Mouse (Mus musculus) liver, embryonic 16.5 days (tissue): ENCODE results near the gene Epop. TPM values are rescaled to one million over a fixed set of nuclear protein-coding genes. Genes with fewer than 3 reads are reported as not detected.
"Not testable (repeated sequence)": the region's sequence is repeated elsewhere in the genome, so short reads cannot be mapped to it uniquely, and the experiment has no call there.

Source experiments
- ATAC-seq: fragments of 200-750 bp; cut with Nextera tagmentation; 2 replicates; pipeline ENCODE4 v1.8.0; 2017; ENCODE audit warnings: low read depth, mild to moderate bottlenecking, moderate number of reproducible peaks, moderate library complexity
- H3K27ac ChIP-seq: fragments of 300-500 bp; sonication (generic); 2 replicates; pipeline ENCODE4 v1.5.1; 2014; ENCODE audit warnings: mild to moderate bottlenecking, low read length
- H3K27me3 ChIP-seq: fragments of 300-500 bp; sonication (generic); 2 replicates; pipeline ENCODE4 v1.6.1; 2014; ENCODE audit warnings: low read depth, low read length, mixed read lengths; ENCODE audit not compliant: control insufficient read depth, insufficient read depth
- H3K36me3 ChIP-seq: fragments of 300-500 bp; sonication (generic); 2 replicates; pipeline ENCODE4 v1.6.1; 2014; ENCODE audit warnings: mild to moderate bottlenecking; ENCODE audit not compliant: control insufficient read depth, insufficient read depth
- H3K4me1 ChIP-seq: fragments of 300-500 bp; sonication (generic); 2 replicates; pipeline ENCODE4 v1.6.1; 2014; ENCODE audit warnings: low read depth, low read length, mixed read lengths; ENCODE audit not compliant: control insufficient read depth
- H3K4me2 ChIP-seq: fragments of 300-500 bp; sonication (generic); 2 replicates; pipeline ENCODE4 v1.6.1; 2014; ENCODE audit warnings: low read depth, low read length, mixed read lengths
- H3K4me3 ChIP-seq: fragments of 300-500 bp; sonication (generic); 2 replicates; pipeline ENCODE4 v1.5.1; 2014; ENCODE audit warnings: low read depth, mild to moderate bottlenecking, low read length
- H3K9ac ChIP-seq: fragments of 300-500 bp; sonication (generic); 2 replicates; pipeline ENCODE4 v1.6.1; 2014; ENCODE audit warnings: low read depth, low read length
- H3K9me3 ChIP-seq: fragments of 300-500 bp; sonication (generic); replicated peaks from 2 replicates; pipeline ENCODE4 v1.6.1; 2016; ENCODE audit warnings: low read length; ENCODE audit not compliant: control insufficient read depth
- WGBS: fragments of 180-500 bp; shearing (Covaris S2); extraction: QIAGEN DNeasy Blood & Tissue Kit; methylation state at CpG from one replicate; pipeline ENCODE4 v1.1.7; 2014; ENCODE audit not compliant: insufficient replicate concordance; 5-methylcytosine and 5-hydroxymethylcytosine counted together
- polyA plus RNA-seq: library from polyadenylated mRNA; unstranded; fragments of >200 nt; fragmentation: Nextera tagmentation; extraction: Ambion mirVana; gene quantifications from 2 replicates; pipeline ENCODE4 v1.2.1, GENCODE M21; 2015

Epop gene
- polyA plus RNA-seq, 1 experiment from 2014 or later, result 0.24 TPM

DNA sequence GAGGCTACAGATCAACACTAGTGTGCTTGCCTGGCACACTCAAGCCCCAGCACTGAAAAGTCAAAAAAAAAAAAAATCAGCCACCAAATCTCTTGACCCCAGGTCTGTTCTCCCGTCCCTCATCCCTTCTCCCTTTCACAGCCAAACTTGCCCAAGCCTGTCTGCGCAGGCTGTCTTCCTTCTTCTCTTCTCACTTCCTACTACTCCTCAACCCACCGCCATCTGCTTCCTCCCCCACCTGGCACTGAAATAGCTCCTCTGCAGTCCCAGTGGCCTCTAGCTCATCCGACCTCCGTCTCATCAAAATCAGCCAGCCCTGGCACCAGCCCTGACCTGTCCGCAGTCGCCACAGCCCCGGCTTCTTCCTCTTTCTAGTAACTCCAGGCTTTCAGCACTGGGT is 12.2 kb upstream of the Epop start:
- no peaks in the 10 kb centered on the region for H3K27me3 ChIP-seq
- H3K36me3 ChIP-seq, result no peaks in the 10 kb centered on the region
- H3K4me1 ChIP-seq, result no peaks in the 10 kb centered on the region
- no peaks in the 10 kb centered on the region for H3K9me3 ChIP-seq
- H3K27ac ChIP-seq, result no peak overlapping the region
- ATAC-seq, result no peak
- no peak overlapping the region for H3K4me3 ChIP-seq
- 17% methylated on average over 8 of the region's 8 CpGs for WGBS
- H3K4me2 ChIP-seq, result no peak overlapping the region
- no peak overlapping the region for H3K9ac ChIP-seq

- 53% methylated on average over 11 of the region's 11 CpGs for WGBS
- Histone ChIP-seq H3K9me3 (no peaks in the 10 kb centered on the region), H3K36me3 (no peaks in the 10 kb centered on the region), H3K4me3 (no peak overlapping the region), H3K4me1 (no peaks in the 10 kb centered on the region), H3K27me3 (peaks cover 13% of the 10 kb centered on the region), H3K9ac (no peak overlapping the region), H3K4me2 (no peak overlapping the region), H3K27ac (no peak overlapping the region)
- no peak for ATAC-seq
Measured at GRCm38 (mm10) chr11:97635468-97636019, 6.0 kb upstream of the Epop start.

DNA sequence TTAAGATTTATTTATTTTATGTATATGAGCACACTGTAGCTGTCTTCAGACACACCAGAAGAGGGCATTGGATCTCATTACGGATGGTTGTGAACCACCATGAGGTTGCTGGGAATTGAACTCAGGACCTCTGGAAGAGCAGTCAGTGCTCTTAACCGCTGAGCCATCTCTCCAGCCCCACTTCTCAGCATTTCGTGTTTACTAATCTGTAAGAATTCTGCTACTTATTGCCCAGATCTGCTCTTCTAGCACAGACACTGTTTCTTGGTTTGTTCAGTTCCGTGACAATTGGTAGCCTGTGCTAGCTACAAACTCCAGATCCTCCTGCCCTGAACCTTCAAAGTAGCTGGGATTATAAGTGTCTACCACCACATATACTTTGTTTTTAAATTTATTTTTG is 2.9 kb upstream of the Epop start:
- not testable (repeated sequence) for H3K4me2 ChIP-seq, H3K9ac ChIP-seq, H3K4me3 ChIP-seq, H3K9me3 ChIP-seq, H3K27ac ChIP-seq, H3K4me1 ChIP-seq, H3K36me3 ChIP-seq, ATAC-seq
- peaks cover 44% of the 10 kb centered on the region for H3K27me3 ChIP-seq
- WGBS, result 73% methylated on average over 4 of the region's 4 CpGs

- no peak overlapping the region for H3K27ac ChIP-seq
- H3K4me1 ChIP-seq, result peaks cover 7% of the 10 kb centered on the region; the same call in 1 of the 2 replicates
- H3K4me3 ChIP-seq, result no peak overlapping the region
- 5% methylated on average over 12 of the region's 12 CpGs for WGBS
- H3K4me2 ChIP-seq, result no peak overlapping the region
- H3K9ac ChIP-seq, result no peak overlapping the region
- no peaks in the 10 kb centered on the region for H3K36me3 ChIP-seq
- ATAC-seq, result no peak
- H3K27me3 ChIP-seq, result peaks cover 49% of the 10 kb centered on the region
- H3K9me3 ChIP-seq, result no peaks in the 10 kb centered on the region
Measured at GRCm38 (mm10) chr11:97631938-97632337, 2.4 kb upstream of the Epop start.

DNA sequence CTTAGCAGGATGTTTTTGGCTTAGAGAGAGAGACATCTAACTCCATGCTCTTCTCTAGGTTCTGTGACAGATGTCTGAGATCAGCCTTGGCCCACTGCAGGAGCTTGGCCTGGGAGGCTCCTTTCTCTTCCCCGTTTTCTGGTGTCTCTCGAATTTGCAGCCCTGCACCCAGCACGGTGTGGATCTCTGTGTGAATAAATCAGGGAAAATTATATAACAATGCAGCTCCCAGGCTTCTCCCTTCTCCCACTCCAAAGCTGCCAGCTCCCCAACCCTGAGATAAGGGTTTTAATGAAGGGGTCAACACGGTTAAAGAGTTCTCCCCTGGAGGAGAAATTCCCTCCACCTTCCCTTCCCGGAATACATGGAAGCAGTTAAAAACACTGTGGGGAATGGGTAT is 2.0 kb upstream of the Epop start:
- no peak for ATAC-seq
- H3K27ac ChIP-seq, result no peak overlapping the region
- H3K36me3 ChIP-seq, result no peaks in the 10 kb centered on the region
- peaks cover 54% of the 10 kb centered on the region for H3K27me3 ChIP-seq
- H3K4me3 ChIP-seq, result no peak overlapping the region
- H3K9me3 ChIP-seq, result no peaks in the 10 kb centered on the region
- no peak overlapping the region for H3K9ac ChIP-seq
- WGBS, result 13% methylated on average over 5 of the region's 5 CpGs
- peaks cover 7% of the 10 kb centered on the region; the same call in 1 of the 2 replicates for H3K4me1 ChIP-seq
- no peak overlapping the region for H3K4me2 ChIP-seq

- Histone ChIP-seq H3K27me3 (peaks cover 58% of the 10 kb centered on the region), H3K4me2 (no peak overlapping the region), H3K4me1 (peaks cover 7% of the 10 kb centered on the region; the same call in 1 of the 2 replicates), H3K9ac (no peak overlapping the region), H3K36me3 (no peaks in the 10 kb centered on the region), H3K4me3 (no peak overlapping the region), H3K27ac (no peak overlapping the region), H3K9me3 (no peaks in the 10 kb centered on the region)
- no peak for ATAC-seq
- 55% methylated on average over 2 of the region's 2 CpGs for WGBS
Measured at GRCm38 (mm10) chr11:97631046-97631445, 1.5 kb upstream of the Epop start.

- Histone ChIP-seq H3K9me3 (no peaks in the 10 kb centered on the region), H3K4me2 (peak overlapping the region; percentile 61), H3K27ac (no peak overlapping the region), H3K9ac (peak overlapping the region; percentile 21; the same call in 1 of the 2 replicates), H3K4me3 (peak overlapping the region; percentile 56), H3K4me1 (peaks cover 7% of the 10 kb centered on the region; the same call in 1 of the 2 replicates), H3K36me3 (no peaks in the 10 kb centered on the region), H3K27me3 (peaks cover 79% of the 10 kb centered on the region)
- WGBS, result under 1% methylated on average over 93 of the region's 106 CpGs
- ATAC-seq, result no peak; the same call in 1 of the 2 replicates
Measured at GRCm38 (mm10) chr11:97628568-97629518, 659 bp downstream of the Epop start.

GRCm38 (mm10) chr11:97628303-97628567 is 1.3 kb downstream of the Epop start:
- Histone ChIP-seq H3K36me3 (no peaks in the 10 kb centered on the region), H3K9ac (no peak overlapping the region), H3K9me3 (no peaks in the 10 kb centered on the region), H3K4me1 (peaks cover 7% of the 10 kb centered on the region; the same call in 1 of the 2 replicates), H3K4me2 (0 out of 2 replicates have a peak overlapping the region, but pooled peaks have one; percentile 61), H3K27me3 (peaks cover 85% of the 10 kb centered on the region), H3K4me3 (peak overlapping the region; percentile 56), H3K27ac (no peak overlapping the region)
- ATAC-seq, result no peak
- WGBS, result 0% methylated on average over 19 of the region's 28 CpGs
